Comparison of ENCODE assay signal across 11 mouse cellular contexts in genomic region chr1:131062821-131063220, GRCm38 (mm10). TPM values are rescaled to one million over a fixed set of nuclear protein-coding genes. Genes with fewer than 3 reads are reported as not detected.
DNase-seq lines count a peak whose midpoint lies in the region; ATAC-seq and TF ChIP-seq lines count a peak whose summit lies in the region.
"Had no signal": no experiment of that assay in that cellular context is flagged by ENCODE, and none has a peak within 500 bp of the region (broad histone marks: within the 10 kb centered on the region; RNA-seq: fewer than 3 reads in every experiment).

No protein-coding gene starts in this region.

- TF ChIP-seq CTCF in intestine, postnatal 0 days (IDR thresholded peaks at IDR 0.05; ENCODE audit: low read depth), result no peak

- WGBS in heart, embryonic 11.5 days (ENCODE audit: insufficient replicate concordance), result 49% methylated on average over 6 of the region's 6 CpGs
- WGBS in intestine, postnatal 0 days, result 71% methylated on average over 6 of the region's 6 CpGs

- H3K9me3 ChIP-seq in megakaryocyte, embryonic 14.5 days, result no peaks in the 10 kb centered on the region
- H3K9me3 ChIP-seq in heart, embryonic 11.5 days (replicated peaks; ENCODE audit: control insufficient read depth, low read length), result no peaks in the 10 kb centered on the region
- H3K9me3 ChIP-seq in intestine, postnatal 0 days (ENCODE audit: control insufficient read depth), result no peaks in the 10 kb centered on the region

- H3K27ac ChIP-seq in heart, embryonic 11.5 days (ENCODE audit: low read depth, low read length), result peak overlapping the region; percentile 80
- no peak overlapping the region for H3K27ac ChIP-seq in intestine, postnatal 0 days (ENCODE audit: low read depth, low read length)
- H3K27ac ChIP-seq: layer of hippocampus, adult 2 months had no signal

- H3K4me2 ChIP-seq in heart, embryonic 11.5 days, result peak overlapping the region; percentile 45
- no peak overlapping the region for H3K4me2 ChIP-seq in intestine, postnatal 0 days (replicated peaks; ENCODE audit: low read depth)

- no peak for ATAC-seq in megakaryocyte, adult 5-6 weeks (ENCODE audit: poor library complexity, severe bottlenecking)
- peak; percentile 18; the same call in 1 of the 2 replicates for ATAC-seq in heart, embryonic 11.5 days (replicated peaks; ENCODE audit: insufficient number of reproducible peaks, low FRiP score, low TSS enrichment)
- ATAC-seq in intestine, postnatal 0 days, result no peak

- peak; percentile 38 for DNase-seq in left cerebral cortex, postnatal 4 days
- peak; percentile 80 for DNase-seq in telencephalon, adult 2 months (ENCODE audit: low read depth, low spot score)
- no peak for DNase-seq in lung, postnatal 4 days
- DNase-seq in layer of hippocampus, postnatal 25 days (ENCODE audit: extremely low spot score in 1 of 2, low spot score in 1 of 2), result no peak
- DNase-seq: lung, postnatal 36 days had no signal

- intact Hi-C loops in left cerebral cortex, postnatal 4 days (cut with DNase I), result no loop called here

- H3K4me3 ChIP-seq in megakaryocyte, embryonic 14.5 days (replicated peaks), result peak overlapping the region; percentile 25
- no peak overlapping the region for H3K4me3 ChIP-seq in heart, embryonic 11.5 days (ENCODE audit: low read depth, low read length)
- H3K4me3 ChIP-seq in intestine, postnatal 0 days (ENCODE audit: low read depth, low read length), result no peak overlapping the region
- H3K4me3 ChIP-seq: layer of hippocampus, adult 2 months had no signal

- H3K4me1 ChIP-seq in megakaryocyte, embryonic 14.5 days, result peaks cover 91% of the 10 kb centered on the region
- peaks cover 72% of the 10 kb centered on the region for H3K4me1 ChIP-seq in heart, embryonic 11.5 days (ENCODE audit: control insufficient read depth, insufficient read depth, low read length)
- peaks cover 14% of the 10 kb centered on the region; the same call in 1 of the 2 replicates for H3K4me1 ChIP-seq in intestine, postnatal 0 days (replicated peaks; ENCODE audit: control insufficient read depth, insufficient read depth, low read length)

- peak overlapping the region; percentile 56 for H3K9ac ChIP-seq in heart, embryonic 11.5 days (ENCODE audit: low read depth, low read length)
- no peak overlapping the region for H3K9ac ChIP-seq in intestine, postnatal 0 days (ENCODE audit: low read depth, low read length)

- H3K27me3 ChIP-seq in megakaryocyte, embryonic 14.5 days (replicated peaks), result no peaks in the 10 kb centered on the region
- H3K27me3 ChIP-seq in heart, embryonic 11.5 days (ENCODE audit: control insufficient read depth, insufficient read depth, low read length), result no peaks in the 10 kb centered on the region
- no peaks in the 10 kb centered on the region for H3K27me3 ChIP-seq in intestine, postnatal 0 days (replicated peaks; ENCODE audit: control insufficient read depth, insufficient read depth, low read length)

- H3K36me3 ChIP-seq in megakaryocyte, embryonic 14.5 days (replicated peaks; ENCODE audit: low read length), result peaks cover 69% of the 10 kb centered on the region
- peaks cover 3% of the 10 kb centered on the region; the same call in 1 of the 2 replicates for H3K36me3 ChIP-seq in heart, embryonic 11.5 days (ENCODE audit: control insufficient read depth, insufficient read depth, low read length)
- peaks cover 7% of the 10 kb centered on the region for H3K36me3 ChIP-seq in intestine, postnatal 0 days (ENCODE audit: control insufficient read depth, insufficient read depth)

RNA-seq across cellular contexts. Expression of gene Mapkapk2, which starts 34.8 kb away (rescaled TPM):
- polyA plus RNA-seq in megakaryocyte, embryonic 14.5 days (2012; ENCODE audit: insufficient read depth, low replicate concordance), result 178 and 286 TPM in 2 replicates
- 210 and 215 TPM in 2 replicates for total RNA-seq in megakaryocyte, adult 5-6 weeks (2015)
- 210 and 216 TPM in 2 replicates for total RNA-seq in megakaryocyte, adult 5-6 weeks (2017)
- 51.4 and 57.6 TPM in 2 replicates for polyA plus RNA-seq in heart, embryonic 11.5 days (2014; fragmentation: Nextera tagmentation; extraction: Ambion mirVana)
- 10 to 100 TPM; 32.1 to 35.4 TPM for total RNA-seq in left cerebral cortex, postnatal 4 days (2021)
- 34.9 and 35.9 TPM in 2 replicates for polyA plus RNA-seq in intestine, postnatal 0 days (2015; fragmentation: Nextera tagmentation; extraction: Ambion mirVana)
- 10 to 100 TPM; 26.9 to 31.4 TPM for total RNA-seq in layer of hippocampus, postnatal 25 days (2021)

RNA-seq across cellular contexts. Expression of gene Il10, which starts 43.2 kb away (rescaled TPM):
- not detected in 2 replicates for polyA plus RNA-seq in megakaryocyte, embryonic 14.5 days (2012; ENCODE audit: insufficient read depth, low replicate concordance)
- not detected in 2 replicates for total RNA-seq in megakaryocyte, adult 5-6 weeks (2015)
- 0.49 TPM in 1 of 2 replicates, not detected in the other for total RNA-seq in megakaryocyte, adult 5-6 weeks (2017)
- not detected in 2 replicates for polyA plus RNA-seq in heart, embryonic 11.5 days (2014; fragmentation: Nextera tagmentation; extraction: Ambion mirVana)
- under 1 TPM in 1 of 2 experiments, not detected in 1; 0.26 TPM for total RNA-seq in left cerebral cortex, postnatal 4 days (2021)
- not detected in 2 replicates for polyA plus RNA-seq in intestine, postnatal 0 days (2015; fragmentation: Nextera tagmentation; extraction: Ambion mirVana)
- total RNA-seq in layer of hippocampus, postnatal 25 days (2021), result not detected
- total RNA-seq: gastrocnemius, postnatal 4 days; layer of hippocampus, adult 2 months had no signal

Comparison
In these comparisons a context has a peak if more than half of its experiments do, and no peak if none do; other contexts are left out.
1. DNase-seq: peak in left cerebral cortex, postnatal 4 days (single experiment) and telencephalon, adult 2 months (single experiment); none in lung, postnatal 4 days (0 of 2) and layer of hippocampus, postnatal 25 days (0 of 2).
2. RNA of gene Mapkapk2, which starts 34.8 kb away (total RNA-seq): 210 to 216 TPM in megakaryocyte, adult 5-6 weeks; 32.1 to 35.4 TPM in left cerebral cortex, postnatal 4 days and 26.9 to 31.4 TPM in layer of hippocampus, postnatal 25 days; every median in the first group is over 4 times any median in the second.